ENCODE assay signal across 30 mouse cellular contexts in genomic region chr8:47786323-47786722, GRCm38 (mm10). TPM values are rescaled to one million over a fixed set of nuclear protein-coding genes. Genes with fewer than 3 reads are reported as not detected.
A peak's percentile ranks its signal among the peaks of the same experiment; 100 is the strongest.
DNase-seq lines count a peak whose midpoint lies in the region; ATAC-seq and TF ChIP-seq lines count a peak whose summit lies in the region.
"Had no signal": no experiment of that assay in that cellular context is flagged by ENCODE, and none has a peak within 500 bp of the region (broad histone marks: within the 10 kb centered on the region; RNA-seq: fewer than 3 reads in every experiment).

No protein-coding gene starts in this region.

- no peak overlapping the region for H3K9ac ChIP-seq in hindbrain, postnatal 0 days (replicated peaks; ENCODE audit: low read length)
- H3K9ac ChIP-seq: embryonic facial prominence, embryonic 13.5 days; embryonic facial prominence, embryonic 15.5 days; forebrain, embryonic 12.5 days had no signal

- DNase-seq in adrenal gland, adult (ENCODE audit: inconsistent age in 2 of 2, low spot score in 1 of 2): peak; percentile 23 to 65
- no peak for DNase-seq in adrenal gland, postnatal 25 days
- peak; percentile 38 for DNase-seq in adrenal gland, postnatal 14 days
- DNase-seq in adrenal gland, postnatal 4 days (ENCODE audit: low spot score in 2 of 2): no peak
- no peak for DNase-seq in testis, postnatal 10 days (ENCODE audit: low spot score)
- peak; percentile 57 for DNase-seq in testis, postnatal 14 days (ENCODE audit: low spot score)
- no peak for DNase-seq in hindbrain, postnatal 0 days (ENCODE audit: low spot score)
- DNase-seq: B cell, adult 2 months; cerebellum, adult 11-12 months; cerebellum, adult 2 months; cerebellum, adult 9-10 months; cerebellum, postnatal 10 days; cerebellum, postnatal 25 days; embryo, embryonic 11 days had no signal

- H3K27me3 ChIP-seq in testis, adult 2 months (ENCODE audit: control insufficient read depth, insufficient read depth, low read length): no peaks in the 10 kb centered on the region
- H3K27me3 ChIP-seq in hindbrain, postnatal 0 days (ENCODE audit: insufficient read depth, low read length): no peaks in the 10 kb centered on the region
- H3K27me3 ChIP-seq: CH12.LX; embryonic facial prominence, embryonic 13.5 days; embryonic facial prominence, embryonic 15.5 days; forebrain, embryonic 12.5 days had no signal

- no peaks in the 10 kb centered on the region for H3K9me3 ChIP-seq in hindbrain, postnatal 0 days (ENCODE audit: low read length)
- H3K9me3 ChIP-seq: embryonic facial prominence, embryonic 13.5 days; embryonic facial prominence, embryonic 15.5 days; forebrain, embryonic 12.5 days; G1E had no signal

- no peak overlapping the region; the same call in 1 of the 2 replicates for H3K4me3 ChIP-seq in testis, adult 2 months (ENCODE audit: control insufficient read depth, low read depth, low read length)
- no peak overlapping the region for H3K4me3 ChIP-seq in hindbrain, postnatal 0 days (ENCODE audit: low read length)
- H3K4me3 ChIP-seq: embryonic facial prominence, embryonic 13.5 days; embryonic facial prominence, embryonic 15.5 days; erythroblast, embryonic 14.5 days; forebrain, embryonic 10.5 days; forebrain, embryonic 12.5 days had no signal

- peaks cover 11% of the 10 kb centered on the region for H3K4me1 ChIP-seq in testis, adult 2 months (ENCODE audit: control insufficient read depth, insufficient read depth, low read length)
- no peaks in the 10 kb centered on the region for H3K4me1 ChIP-seq in hindbrain, postnatal 0 days (ENCODE audit: insufficient read depth, low read length)
- H3K4me1 ChIP-seq: embryonic facial prominence, embryonic 13.5 days; embryonic facial prominence, embryonic 15.5 days had no signal

- WGBS in hindbrain, postnatal 0 days: 95% methylated on average over 15 of the region's 15 CpGs

- no peak for TF ChIP-seq CTCF in testis, adult 2 months (IDR thresholded peaks at IDR 0.05; ENCODE audit: control insufficient read depth, insufficient read depth, insufficient replicate concordance, low read depth, low read length)
- no peak for TF ChIP-seq CTCF in hindbrain, postnatal 0 days (IDR thresholded peaks at IDR 0.05; ENCODE audit: low read depth)

- no peak for ATAC-seq in hindbrain, postnatal 0 days
- ATAC-seq: activated CD4-positive, CD25-positive, alpha-beta regulatory T cell, adult 4 months; CD4-positive, CD25-positive, alpha-beta regulatory T cell, adult 4 months; forebrain, embryonic 14.5 days; forebrain, embryonic 16.5 days; Patski had no signal

- no peak for TF ChIP-seq POLR2A in testis, adult 2 months (IDR thresholded peaks at IDR 0.05; ENCODE audit: control insufficient read depth, low read depth, low read length)

- H3K27ac ChIP-seq in testis, adult 2 months (ENCODE audit: control insufficient read depth, insufficient read depth, low read depth, low read length): peak overlapping the region; percentile 16; the same call in 1 of the 2 replicates
- no peak overlapping the region for H3K27ac ChIP-seq in hindbrain, postnatal 0 days
- H3K27ac ChIP-seq: embryonic facial prominence, embryonic 13.5 days; embryonic facial prominence, embryonic 15.5 days; forebrain, embryonic 12.5 days had no signal

- no peaks in the 10 kb centered on the region for H3K36me3 ChIP-seq in testis, adult 2 months (ENCODE audit: control insufficient read depth, insufficient read depth, low read length)
- H3K36me3 ChIP-seq in hindbrain, postnatal 0 days (ENCODE audit: insufficient read depth, low read length): no peaks in the 10 kb centered on the region
- H3K36me3 ChIP-seq: embryonic facial prominence, embryonic 13.5 days; embryonic facial prominence, embryonic 15.5 days; forebrain, embryonic 10.5 days; forebrain, embryonic 12.5 days; G1E had no signal

- no peak overlapping the region for H3K4me2 ChIP-seq in hindbrain, postnatal 0 days (ENCODE audit: low read depth, low read length)
- H3K4me2 ChIP-seq: embryonic facial prominence, embryonic 13.5 days; embryonic facial prominence, embryonic 15.5 days; forebrain, embryonic 12.5 days had no signal

RNA-seq across cellular contexts. Expression of gene Cldn24, which starts 35.6 kb away (rescaled TPM):
- not detected in 2 replicates for total RNA-seq in adrenal gland, postnatal 25 days (2021)
- total RNA-seq in adrenal gland, postnatal 14 days (2021): not detected in 2 replicates
- not detected for total RNA-seq in adrenal gland, postnatal 4 days (2021)
- polyA plus RNA-seq in testis, adult 2 months (2012; rRNA removed): 0.52 and 0.59 TPM in 2 replicates
- total RNA-seq in hindbrain, postnatal 0 days (2014; rRNA removed): not detected in 2 replicates
- polyA plus RNA-seq in hindbrain, postnatal 0 days (2015; fragmentation: Nextera tagmentation; extraction: Ambion mirVana): not detected in 2 replicates
- total RNA-seq: CH12.LX; common myeloid progenitor, adult 5-6 weeks had no signal
- polyA plus RNA-seq: activated CD4-positive, CD25-positive, alpha-beta regulatory T cell, adult 4 months; CD4-positive, CD25-positive, alpha-beta regulatory T cell, adult 4 months; cerebellum, adult 2 months; embryonic facial prominence, embryonic 11.5 days; embryonic facial prominence, embryonic 13.5 days; embryonic facial prominence, embryonic 15.5 days; erythroblast, embryonic 14.5 days; forebrain, embryonic 10.5 days; forebrain, embryonic 12.5 days; forebrain, embryonic 14.5 days; forebrain, embryonic 16.5 days; frontal cortex, adult 2 months; G1E had no signal

RNA-seq across cellular contexts. Expression of gene Cldn22, which starts 38.0 kb away (rescaled TPM):
- total RNA-seq in adrenal gland, postnatal 25 days (2021): 1.1 TPM in 1 of 2 replicates, not detected in the other
- total RNA-seq in adrenal gland, postnatal 14 days (2021): 0.53 and 0.59 TPM in 2 replicates
- total RNA-seq in adrenal gland, postnatal 4 days (2021): not detected
- polyA plus RNA-seq in testis, adult 2 months (2012; rRNA removed): 0.16 and 0.35 TPM in 2 replicates
- total RNA-seq in hindbrain, postnatal 0 days (2014; rRNA removed): not detected in 2 replicates
- not detected in 2 replicates for polyA plus RNA-seq in hindbrain, postnatal 0 days (2015; fragmentation: Nextera tagmentation; extraction: Ambion mirVana)
- total RNA-seq: CH12.LX; common myeloid progenitor, adult 5-6 weeks had no signal
- polyA plus RNA-seq: CD4-positive, CD25-positive, alpha-beta regulatory T cell, adult 4 months; embryonic facial prominence, embryonic 11.5 days; embryonic facial prominence, embryonic 13.5 days; embryonic facial prominence, embryonic 15.5 days; erythroblast, embryonic 14.5 days; forebrain, embryonic 10.5 days; forebrain, embryonic 12.5 days; forebrain, embryonic 14.5 days; forebrain, embryonic 16.5 days; G1E; Patski had no signal

Comparison
In these comparisons a context has a peak if more than half of its experiments do, and no peak if none do; other contexts are left out.
1. DNase-seq: peak in adrenal gland, adult (2 of 2), adrenal gland, postnatal 14 days (single experiment) and testis, postnatal 14 days (single experiment); none in adrenal gland, postnatal 25 days (single experiment), adrenal gland, postnatal 4 days (0 of 2), testis, postnatal 10 days (single experiment) and hindbrain, postnatal 0 days (single experiment).